Mouse (Mus musculus) midbrain, embryonic 16.5 days (tissue): ENCODE measurements around the gene Ispd. TPM values are rescaled to one million over a fixed set of nuclear protein-coding genes. Genes with fewer than 3 reads are reported as not detected.

Source experiments
- ATAC-seq: fragments of 200-750 bp; cut with Nextera tagmentation; 2 replicates; pipeline ENCODE4 v1.8.0; 2017; ENCODE audit warnings: moderate TSS enrichment
- H3K27ac ChIP-seq: fragments of 300-500 bp; sonication (generic); 2 replicates; pipeline ENCODE4 v1.5.1; 2014; ENCODE audit warnings: mild to moderate bottlenecking, low read length, mixed read lengths
- H3K27me3 ChIP-seq: fragments of 300-500 bp; sonication (generic); 2 replicates; pipeline ENCODE4 v1.6.1; 2014; ENCODE audit warnings: low read depth, low read length, mixed read lengths; ENCODE audit not compliant: control insufficient read depth, insufficient read depth
- H3K36me3 ChIP-seq: fragments of 300-500 bp; sonication (generic); 2 replicates; pipeline ENCODE4 v1.6.1; 2014; ENCODE audit warnings: mild to moderate bottlenecking, low read length, moderate library complexity, mixed read lengths; ENCODE audit not compliant: control insufficient read depth, insufficient read depth
- H3K4me1 ChIP-seq: fragments of 300-500 bp; sonication (generic); 2 replicates; pipeline ENCODE4 v1.6.1; 2014; ENCODE audit warnings: mild to moderate bottlenecking, low read length, mixed read lengths; ENCODE audit not compliant: control insufficient read depth, insufficient read depth
- H3K4me2 ChIP-seq: fragments of 300-500 bp; sonication (generic); 2 replicates; pipeline ENCODE4 v1.6.1; 2014; ENCODE audit warnings: mild to moderate bottlenecking, low read length, mixed read lengths
- H3K4me3 ChIP-seq: fragments of 300-500 bp; sonication (generic); 2 replicates; pipeline ENCODE4 v1.5.1; 2014; ENCODE audit warnings: low read depth, mild to moderate bottlenecking, low read length, moderate library complexity, mixed read lengths
- H3K9ac ChIP-seq: fragments of 300-500 bp; sonication (generic); 2 replicates; pipeline ENCODE4 v1.6.1; 2014; ENCODE audit warnings: low read depth, low read length, mixed read lengths
- H3K9me3 ChIP-seq: fragments of 300-500 bp; sonication (generic); replicated peaks from 2 replicates; pipeline ENCODE4 v1.6.1; 2014; ENCODE audit warnings: mild to moderate bottlenecking, low read length, mixed read lengths; ENCODE audit not compliant: control insufficient read depth, poor library complexity, severe bottlenecking
- WGBS: fragments of 180-500 bp; shearing (Covaris S2); extraction: QIAGEN DNeasy Blood & Tissue Kit; methylation state at CpG from one replicate; pipeline ENCODE4 v1.1.7; 2014; 5-methylcytosine and 5-hydroxymethylcytosine counted together
- polyA plus RNA-seq: library from polyadenylated mRNA; unstranded; fragments of >200 nt; fragmentation: Nextera tagmentation; extraction: Ambion mirVana; gene quantifications from 2 replicates; pipeline ENCODE4 v1.2.1, GENCODE M21; 2015

Gene Ispd
- polyA plus RNA-seq, 1 experiment from 2014 or later = 11.0 TPM

DNA sequence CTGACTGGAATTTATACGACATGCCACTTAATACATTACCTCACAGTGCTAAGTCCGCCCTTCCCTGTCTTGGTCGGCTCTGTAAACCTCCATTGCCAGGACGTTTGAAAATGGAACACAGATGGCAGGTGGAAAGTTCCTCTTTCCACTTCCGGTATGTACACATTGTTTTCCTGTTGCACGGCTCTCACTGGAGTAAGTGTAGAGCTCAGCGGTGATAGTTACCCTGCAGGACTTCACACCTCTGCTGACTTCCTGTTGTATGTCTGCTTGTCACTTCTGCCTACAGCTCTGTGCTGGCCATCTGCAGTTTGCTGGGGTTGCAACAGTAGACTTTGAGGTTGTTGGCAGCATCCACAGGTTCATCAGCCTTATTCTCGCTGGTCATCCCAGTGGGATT, 58.1 kb downstream of the Ispd start:
- Histone ChIP-seq H3K9me3 (no peaks in the 10 kb centered on the region), H3K4me3 (no peak overlapping the region), H3K4me2 (no peak overlapping the region), H3K27ac (no peak overlapping the region), H3K36me3 (no peaks in the 10 kb centered on the region), H3K27me3 (no peaks in the 10 kb centered on the region), H3K9ac (no peak overlapping the region), H3K4me1 (no peaks in the 10 kb centered on the region)
- no peak for ATAC-seq
- WGBS = 90% methylated on average over 8 of the region's 8 CpGs

DNA sequence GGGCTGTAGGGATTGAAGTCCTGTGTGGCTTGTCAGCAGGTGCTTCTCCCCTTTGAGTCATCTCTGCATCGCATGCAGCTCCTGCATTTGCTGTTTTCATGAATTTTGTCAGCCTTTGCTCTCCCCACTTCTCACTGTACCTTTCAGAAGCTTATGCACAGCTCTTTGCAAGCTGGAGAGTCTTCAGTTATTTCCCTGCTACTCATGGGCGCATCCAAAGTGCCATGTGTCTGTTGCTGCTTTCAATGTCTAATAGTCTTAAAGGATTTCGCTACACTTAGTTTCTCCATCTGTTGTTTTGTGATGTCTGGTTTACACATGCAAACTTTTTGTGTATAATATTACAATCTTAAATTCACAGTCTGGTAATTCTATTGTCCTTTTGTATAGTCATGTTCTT, 74.8 kb downstream of the Ispd start:
- H3K9ac ChIP-seq = no peak overlapping the region
- H3K4me3 ChIP-seq = no peak overlapping the region
- WGBS = 83% methylated on average over 3 of the region's 3 CpGs
- H3K4me1 ChIP-seq = no peaks in the 10 kb centered on the region
- no peak overlapping the region for H3K27ac ChIP-seq
- H3K9me3 ChIP-seq = no peaks in the 10 kb centered on the region
- H3K27me3 ChIP-seq = no peaks in the 10 kb centered on the region
- ATAC-seq = no peak
- H3K36me3 ChIP-seq = no peaks in the 10 kb centered on the region
- H3K4me2 ChIP-seq = no peak overlapping the region

DNA sequence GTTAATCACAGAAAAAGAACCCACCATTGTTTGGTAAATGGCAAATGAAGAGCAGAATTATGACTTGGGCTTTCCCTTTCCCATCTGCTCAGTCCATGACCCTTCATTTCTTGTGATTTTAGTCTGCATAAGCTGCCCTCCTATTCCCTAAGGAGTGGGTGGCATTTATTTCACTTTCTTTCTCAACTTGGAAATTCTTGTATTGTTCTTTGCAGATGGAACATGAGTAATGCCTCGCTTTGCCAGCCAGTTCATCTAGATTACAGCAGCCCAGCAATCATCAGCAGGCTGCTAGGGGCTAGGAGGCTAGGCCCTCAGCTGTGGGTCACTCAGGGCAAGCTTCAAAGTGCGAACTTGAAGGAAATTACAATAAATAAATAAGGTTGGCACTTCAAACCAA, 76.5 kb downstream of the Ispd start:
- Histone ChIP-seq H3K9ac (no peak overlapping the region), H3K27me3 (no peaks in the 10 kb centered on the region), H3K4me1 (no peaks in the 10 kb centered on the region), H3K36me3 (no peaks in the 10 kb centered on the region), H3K9me3 (no peaks in the 10 kb centered on the region), H3K4me2 (no peak overlapping the region), H3K27ac (no peak overlapping the region), H3K4me3 (no peak overlapping the region)
- ATAC-seq = no peak
- 75% methylated on average over 2 of the region's 2 CpGs for WGBS

DNA sequence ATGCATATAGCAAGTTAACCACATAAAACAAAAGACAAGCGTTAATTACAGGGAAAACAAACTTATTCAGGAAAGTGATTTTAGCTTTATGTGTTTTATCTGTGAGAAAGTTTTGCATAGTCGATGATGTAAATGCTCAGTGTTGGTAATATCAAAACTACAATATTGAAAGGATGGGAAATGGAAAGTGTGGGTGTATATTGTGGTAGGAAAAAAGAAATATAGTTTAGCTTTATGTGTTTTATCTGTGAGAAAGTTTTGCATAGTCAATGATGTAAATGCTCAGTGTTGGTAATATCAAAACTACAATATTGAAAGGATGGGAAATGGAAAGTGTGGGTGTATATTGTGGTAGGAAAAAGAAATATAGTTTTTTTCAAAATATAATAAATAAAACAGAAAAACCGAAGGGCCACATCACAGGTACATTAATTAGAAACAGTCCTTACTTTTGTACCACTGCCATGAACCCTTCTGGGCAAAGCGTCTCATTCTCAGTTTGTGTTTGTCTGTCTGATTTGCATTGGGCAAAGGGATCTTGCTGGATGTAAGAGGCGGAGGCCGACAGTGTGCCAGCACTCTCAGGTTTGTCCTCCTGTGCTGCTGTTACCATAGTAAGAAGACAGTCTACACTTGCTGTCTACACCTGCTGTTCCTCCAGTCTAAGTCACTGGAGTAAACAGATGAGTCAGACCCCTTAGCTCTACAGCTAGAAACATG, 87.2 kb downstream of the Ispd start:
- H3K4me1 ChIP-seq = no peaks in the 10 kb centered on the region
- no peak overlapping the region for H3K4me2 ChIP-seq
- H3K9ac ChIP-seq = no peak overlapping the region
- WGBS = 92% methylated on average over 6 of the region's 6 CpGs
- ATAC-seq = no peak
- no peak overlapping the region for H3K4me3 ChIP-seq
- no peak overlapping the region for H3K27ac ChIP-seq
- no peaks in the 10 kb centered on the region for H3K27me3 ChIP-seq
- no peaks in the 10 kb centered on the region for H3K9me3 ChIP-seq
- H3K36me3 ChIP-seq = no peaks in the 10 kb centered on the region

DNA sequence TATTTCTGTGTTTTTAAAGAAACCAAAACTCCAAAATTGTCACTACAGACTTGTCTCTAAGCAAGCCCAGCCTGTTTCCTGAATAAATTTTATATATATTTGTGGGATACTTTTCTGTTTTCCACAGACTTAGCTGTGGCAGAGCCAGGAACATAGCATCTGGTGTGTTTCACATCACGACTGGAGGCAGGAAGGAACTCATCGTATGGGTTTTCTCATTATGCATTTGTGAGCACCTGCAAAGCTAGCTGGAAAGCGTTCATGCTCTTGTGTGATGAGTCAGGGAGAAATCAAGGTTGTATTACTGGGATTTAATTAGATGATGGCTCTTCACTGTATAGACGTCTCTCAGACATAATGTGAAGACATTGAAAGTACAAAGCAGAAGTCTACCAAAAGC, 90.2 kb downstream of the Ispd start:
- no peaks in the 10 kb centered on the region for H3K9me3 ChIP-seq
- H3K4me1 ChIP-seq = no peaks in the 10 kb centered on the region
- H3K27me3 ChIP-seq = no peaks in the 10 kb centered on the region
- no peak overlapping the region for H3K4me3 ChIP-seq
- ATAC-seq = no peak
- no peak overlapping the region for H3K27ac ChIP-seq
- no peaks in the 10 kb centered on the region for H3K36me3 ChIP-seq
- no peak overlapping the region for H3K9ac ChIP-seq
- no peak overlapping the region for H3K4me2 ChIP-seq
- WGBS = 81% methylated on average over 4 of the region's 4 CpGs

DNA sequence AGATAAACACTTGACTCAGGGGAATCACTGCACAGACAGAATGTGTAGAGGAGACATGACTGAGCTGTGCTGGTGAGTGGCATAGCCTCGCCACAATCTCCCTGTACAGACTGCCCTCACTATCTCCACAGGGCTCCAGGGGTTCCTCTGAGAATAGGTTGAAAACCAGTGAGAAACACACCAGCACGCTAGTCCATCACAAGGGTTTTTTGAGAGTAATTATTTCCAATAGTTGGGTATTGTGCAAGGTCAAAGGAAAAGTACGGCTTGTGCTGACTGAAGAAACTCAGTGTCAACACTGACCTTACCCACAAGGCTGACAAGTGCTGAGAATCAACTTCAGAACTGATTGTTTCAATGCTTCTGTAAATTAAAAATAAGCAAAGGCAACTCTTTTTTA, 92.9 kb downstream of the Ispd start:
- no peak overlapping the region for H3K9ac ChIP-seq
- H3K27ac ChIP-seq = no peak overlapping the region
- ATAC-seq = no peak

DNA sequence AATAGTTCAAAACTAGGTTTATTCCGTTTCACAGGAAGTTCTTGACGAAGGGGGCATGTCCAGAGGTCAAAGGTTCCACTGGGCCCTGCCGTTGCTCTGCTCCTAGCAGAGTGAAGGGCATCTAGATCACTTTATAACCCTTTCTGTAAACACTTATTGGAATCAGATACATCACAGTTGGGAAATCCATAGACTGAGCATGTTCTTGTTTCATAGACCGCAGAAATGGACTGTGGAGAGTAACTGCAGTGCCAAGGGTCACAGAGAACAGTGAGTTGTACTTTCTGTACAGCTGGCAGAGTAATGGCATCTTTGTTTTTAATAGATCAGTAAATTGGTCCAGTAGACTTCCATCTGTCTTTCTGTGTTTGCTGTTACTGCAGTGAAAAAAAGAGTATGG, 94.0 kb downstream of the Ispd start:
- H3K27me3 ChIP-seq = no peaks in the 10 kb centered on the region
- no peaks in the 10 kb centered on the region for H3K36me3 ChIP-seq
- 87% methylated on average over 4 of the region's 4 CpGs for WGBS
- H3K27ac ChIP-seq = no peak overlapping the region
- H3K4me2 ChIP-seq = no peak overlapping the region
- no peak overlapping the region for H3K9ac ChIP-seq
- H3K4me3 ChIP-seq = no peak overlapping the region
- H3K4me1 ChIP-seq = no peaks in the 10 kb centered on the region
- ATAC-seq = no peak
- H3K9me3 ChIP-seq = no peaks in the 10 kb centered on the region

More for the DNA sequence above, 92.9 kb downstream of the Ispd start:
- Histone ChIP-seq H3K9me3 (no peaks in the 10 kb centered on the region), H3K4me1 (no peaks in the 10 kb centered on the region), H3K4me3 (no peak overlapping the region), H3K36me3 (no peaks in the 10 kb centered on the region), H3K27me3 (no peaks in the 10 kb centered on the region), H3K4me2 (no peak overlapping the region)
- WGBS = 81% methylated on average over 3 of the region's 3 CpGs

DNA sequence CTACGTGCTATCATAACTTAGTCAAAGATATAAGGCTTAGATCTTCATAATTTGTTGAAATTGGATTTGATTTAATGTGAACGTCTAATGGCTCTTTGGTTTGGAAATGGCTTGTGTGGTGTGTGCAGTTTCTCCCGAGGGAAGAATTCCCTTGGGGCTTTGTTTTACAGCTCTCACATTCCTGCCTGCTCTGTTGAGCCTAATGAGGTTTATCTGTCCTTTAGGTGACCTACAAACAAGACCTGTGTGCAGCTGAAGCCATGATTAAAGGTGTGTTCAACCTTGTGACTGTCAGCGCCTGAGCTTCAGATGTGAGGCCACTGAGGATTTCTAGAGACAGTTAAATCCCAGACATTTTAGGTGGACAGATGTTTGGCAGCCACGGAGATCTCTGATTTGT, 95.2 kb downstream of the Ispd start:
- Histone ChIP-seq H3K9ac (no peak overlapping the region), H3K4me1 (no peaks in the 10 kb centered on the region), H3K27ac (no peak overlapping the region), H3K4me2 (no peak overlapping the region), H3K9me3 (no peaks in the 10 kb centered on the region), H3K4me3 (no peak overlapping the region), H3K27me3 (no peaks in the 10 kb centered on the region), H3K36me3 (no peaks in the 10 kb centered on the region)
- no peak for ATAC-seq
- WGBS = 67% methylated on average over 5 of the region's 5 CpGs

DNA sequence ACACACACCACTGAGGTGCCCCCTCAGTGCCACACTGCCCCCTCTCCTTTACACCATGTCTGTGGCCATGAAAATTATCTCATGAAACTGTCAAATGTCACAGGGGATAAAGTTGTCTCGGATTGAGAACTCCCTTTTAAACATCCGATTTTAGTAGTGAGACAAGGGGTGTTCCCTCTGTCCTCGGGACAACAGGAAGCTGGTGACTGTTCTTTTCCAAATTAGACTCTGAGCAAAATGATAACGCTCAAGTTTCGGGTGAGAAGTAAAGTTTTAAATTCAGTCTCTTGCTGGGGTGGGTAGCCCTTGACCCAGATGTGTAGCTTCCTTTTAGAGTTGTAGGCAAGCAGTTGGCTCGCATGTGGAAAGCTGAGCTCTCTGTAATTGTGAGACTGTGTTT, 96.3 kb downstream of the Ispd start:
- H3K27ac ChIP-seq = no peak overlapping the region
- no peak overlapping the region for H3K4me3 ChIP-seq
- no peaks in the 10 kb centered on the region for H3K36me3 ChIP-seq
- ATAC-seq = no peak
- no peaks in the 10 kb centered on the region for H3K4me1 ChIP-seq
- H3K9me3 ChIP-seq = no peaks in the 10 kb centered on the region
- H3K27me3 ChIP-seq = no peaks in the 10 kb centered on the region
- H3K9ac ChIP-seq = no peak overlapping the region
- WGBS = 78% methylated on average over 6 of the region's 6 CpGs
- H3K4me2 ChIP-seq = no peak overlapping the region
